Mouse (Mus musculus) frontal cortex, adult 2 months (tissue): Measurements from ENCODE around the gene Pth1r. TPM values are rescaled to one million over a fixed set of nuclear protein-coding genes. Genes with fewer than 3 reads are reported as not detected.
A peak's percentile ranks its signal among the peaks of the same experiment; 100 is the strongest.

Experiments
- DNase-seq, 2 experiments: peaks; one replicate each; pipeline ENCODE4 v3.0.0; 2022; ENCODE audit warnings: low spot score in 1 of 2; ENCODE audit errors: extremely low spot score in 1 of 2
- polyA plus RNA-seq: library from polyadenylated mRNA; depleted of rRNA; stranded (reverse); fragments of >200 nt; gene quantifications from 2 replicates; pipeline ENCODE4 v1.2.3, GENCODE M21; 2012

The Pth1r gene
- polyA plus RNA-seq, 1 experiment = 9.1 TPM

GRCm38 (mm10) chr9:110718071-110718470 is 28.9 kb downstream of the Pth1r start:
- no peak for DNase-seq

DNA sequence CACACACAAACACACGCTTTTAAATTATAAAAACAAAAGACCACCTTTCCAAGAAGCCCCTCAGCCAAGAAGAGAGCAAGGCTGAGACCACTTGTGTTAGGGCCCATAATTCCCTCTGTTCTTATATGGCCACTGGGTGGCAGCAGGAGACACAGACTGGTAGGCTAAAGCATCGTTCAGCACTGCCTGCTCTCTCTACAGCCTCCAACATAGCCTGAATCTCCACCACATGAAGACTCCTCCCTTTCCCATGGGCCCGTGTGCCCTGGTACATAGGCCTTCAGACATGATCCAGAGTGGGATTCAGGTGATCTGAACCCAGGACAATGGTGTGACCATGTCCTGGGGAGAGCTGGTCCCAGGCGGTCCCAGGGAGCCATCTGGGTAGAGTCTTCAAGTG is 30.2 kb downstream of the Pth1r start:
- peak in 1 of 2 experiments; percentile 82 for DNase-seq

- no peak for DNase-seq
These were observed 31.5 kb downstream of the Pth1r start for GRCm38 (mm10) chr9:110715426-110715825.

DNA sequence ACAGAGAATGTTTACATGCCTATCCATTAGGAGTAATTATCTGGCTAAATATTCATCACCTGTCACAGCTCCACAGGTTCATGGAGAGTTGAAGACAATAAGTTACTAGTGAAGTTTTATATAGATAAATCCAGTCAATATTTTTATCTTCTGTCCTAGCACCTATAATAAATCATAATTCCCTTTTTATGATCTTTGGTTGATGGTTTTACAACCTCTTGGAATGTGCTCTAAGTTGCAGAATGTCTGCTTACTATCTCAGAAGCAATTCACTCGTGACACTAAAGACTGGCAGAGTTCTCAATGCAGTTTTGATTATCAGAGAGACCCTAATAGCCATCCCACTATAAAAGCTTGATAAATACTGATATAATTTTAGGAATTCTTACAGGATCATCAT is 33.6 kb downstream of the Pth1r start:
- no peak for DNase-seq

DNA sequence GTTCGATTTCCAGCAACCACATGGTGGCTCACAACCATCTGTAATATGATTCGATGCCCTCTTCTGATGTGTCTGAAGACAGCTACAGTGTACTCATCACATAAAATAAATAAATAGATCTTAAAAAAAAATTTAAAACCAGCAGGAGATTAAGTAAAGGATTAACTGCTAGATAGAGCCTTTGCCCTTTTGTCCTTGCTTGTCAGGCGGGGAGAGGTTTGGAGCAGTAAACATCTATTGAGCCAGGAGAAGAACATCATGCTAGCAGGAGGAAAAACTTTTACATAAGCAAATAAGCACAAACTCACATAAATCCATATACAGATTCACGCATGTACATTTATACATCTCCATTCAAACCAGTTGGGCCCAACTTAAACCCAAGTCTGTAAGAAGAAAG is 34.4 kb downstream of the Pth1r start:
- DNase-seq = no peak

DNA sequence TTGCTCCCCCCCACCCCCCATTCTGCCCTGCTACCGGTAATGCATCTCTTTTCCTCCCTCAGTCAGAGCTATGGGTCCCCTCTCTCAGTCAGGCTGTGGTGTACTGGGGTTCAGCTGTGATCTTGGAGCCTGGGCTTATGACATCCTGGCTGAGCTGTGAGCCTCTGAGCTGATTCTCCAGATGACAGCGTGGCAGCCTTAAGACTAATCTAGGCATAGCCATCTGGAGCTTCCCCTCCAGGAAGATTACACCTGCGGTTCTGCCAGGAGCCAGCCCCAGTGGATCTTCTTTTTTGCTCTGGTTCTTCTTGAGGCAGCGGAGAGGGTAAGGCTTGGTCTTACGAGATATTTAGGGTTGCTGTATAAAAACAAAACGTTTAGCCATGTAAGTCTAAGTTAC is 34.9 kb downstream of the Pth1r start:
- DNase-seq = no peak

DNA sequence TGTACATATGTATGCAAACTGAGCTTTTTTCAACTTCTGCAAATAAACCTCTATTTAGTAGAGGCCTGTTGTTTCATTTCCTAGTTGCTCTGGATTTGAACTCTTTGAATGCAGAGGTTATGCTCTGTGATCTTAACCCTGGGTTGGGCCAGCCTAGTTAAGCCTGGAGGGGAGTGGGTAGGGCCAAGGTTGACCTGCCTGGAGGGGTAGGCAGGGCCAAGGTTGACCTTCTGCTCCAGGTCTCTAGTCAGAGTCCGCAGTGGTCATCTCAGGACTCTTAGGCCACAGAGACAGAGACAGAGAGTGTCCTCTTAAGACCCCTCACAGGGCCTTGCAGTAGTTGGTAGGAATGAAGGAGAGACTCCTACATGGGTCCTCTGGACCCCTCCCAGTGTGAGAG is 35.4 kb downstream of the Pth1r start:
- no peak for DNase-seq

GRCm38 (mm10) chr9:110709640-110710258 is 37.2 kb downstream of the Pth1r start:
- peak; percentile 63 to 89 for DNase-seq

DNA sequence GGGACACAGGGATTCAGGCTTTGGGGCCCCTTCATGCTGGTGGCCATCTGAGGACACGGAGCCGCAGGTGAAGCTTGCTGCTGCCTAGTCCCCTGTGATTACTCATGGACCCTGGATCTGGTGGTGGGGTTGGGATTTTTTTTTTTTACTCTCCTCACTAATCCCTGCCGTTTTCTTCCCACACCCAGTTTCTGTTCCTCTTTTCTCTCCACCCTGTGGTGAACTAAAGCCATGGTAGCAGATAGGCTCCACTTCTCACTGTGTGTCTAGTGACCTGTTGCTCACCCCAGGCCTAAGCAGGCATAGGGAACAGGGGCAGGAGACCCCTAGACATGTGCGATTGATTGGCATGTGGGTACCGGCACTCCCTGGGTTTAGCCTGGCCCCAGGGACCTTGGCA is 40.2 kb downstream of the Pth1r start:
- no peak for DNase-seq

GRCm38 (mm10) chr9:110703951-110704350 is 43.0 kb downstream of the Pth1r start:
- no peak for DNase-seq

GRCm38 (mm10) chr9:110702848-110703247 is 44.1 kb downstream of the Pth1r start:
- DNase-seq = no peak

DNA sequence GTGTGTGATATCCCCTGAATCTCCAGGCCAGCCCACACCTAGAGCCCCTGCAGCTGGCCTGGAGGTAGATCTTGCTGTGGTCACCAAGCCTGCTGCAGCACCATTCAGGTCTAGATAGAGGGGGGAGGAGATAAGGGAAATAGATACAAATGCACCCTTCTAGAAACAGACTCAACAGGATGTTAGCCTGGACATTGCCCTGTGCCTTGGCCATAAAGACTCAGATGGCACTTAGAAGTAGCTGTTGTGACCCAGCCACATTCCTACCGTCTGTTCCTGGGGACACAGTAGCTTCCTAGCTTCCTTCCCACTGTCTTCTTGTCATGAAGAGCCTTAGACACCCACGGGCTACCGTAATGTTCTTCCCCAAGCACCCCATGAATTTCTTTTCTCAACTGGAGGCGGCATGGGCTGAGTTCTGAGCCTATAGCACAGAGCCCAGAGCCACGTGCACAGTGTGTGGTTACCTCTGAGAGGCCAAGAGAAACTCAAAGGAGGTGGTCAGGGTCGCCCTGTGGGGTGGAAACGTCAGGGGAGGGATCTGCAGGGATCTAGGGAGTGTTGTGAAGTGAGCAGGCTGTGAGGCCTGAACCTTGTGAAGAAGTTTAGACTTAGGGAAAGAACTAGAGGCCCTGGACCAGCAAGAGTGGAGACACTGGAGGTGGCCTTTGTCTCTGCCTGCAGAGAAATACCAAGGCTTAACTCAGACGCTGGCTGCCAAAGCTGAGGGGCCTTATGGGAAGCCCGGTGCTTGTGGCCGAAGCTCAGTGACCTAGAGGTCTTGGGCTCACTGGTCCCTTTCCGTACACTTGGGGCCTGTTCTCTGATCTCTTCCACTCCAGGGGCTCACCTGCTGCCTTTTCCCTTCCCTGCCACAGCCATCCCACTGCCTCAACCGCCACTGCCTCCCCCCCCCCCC is 45.6 kb downstream of the Pth1r start:
- DNase-seq = peak in 1 of 2 experiments; percentile 45

DNA sequence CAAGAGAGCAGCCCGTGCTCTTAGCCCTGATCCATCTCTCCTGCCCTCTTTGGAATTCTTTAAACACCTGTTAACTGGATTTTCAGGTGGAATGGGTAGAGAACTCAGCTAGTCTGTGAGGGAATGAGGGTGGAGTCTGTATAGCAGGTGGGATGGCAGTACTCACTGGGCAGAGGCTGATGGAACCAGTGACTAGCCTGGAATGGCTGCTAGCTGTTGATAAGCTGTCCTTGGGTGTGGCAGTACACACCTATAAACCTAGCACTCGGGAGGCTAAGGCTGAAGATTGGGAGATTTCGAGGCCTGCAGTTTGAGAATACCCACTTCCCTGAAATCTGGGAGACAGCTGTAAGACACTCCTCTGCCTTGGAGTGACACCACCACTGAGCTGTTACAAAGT is 47.4 kb downstream of the Pth1r start:
- no peak for DNase-seq

DNA sequence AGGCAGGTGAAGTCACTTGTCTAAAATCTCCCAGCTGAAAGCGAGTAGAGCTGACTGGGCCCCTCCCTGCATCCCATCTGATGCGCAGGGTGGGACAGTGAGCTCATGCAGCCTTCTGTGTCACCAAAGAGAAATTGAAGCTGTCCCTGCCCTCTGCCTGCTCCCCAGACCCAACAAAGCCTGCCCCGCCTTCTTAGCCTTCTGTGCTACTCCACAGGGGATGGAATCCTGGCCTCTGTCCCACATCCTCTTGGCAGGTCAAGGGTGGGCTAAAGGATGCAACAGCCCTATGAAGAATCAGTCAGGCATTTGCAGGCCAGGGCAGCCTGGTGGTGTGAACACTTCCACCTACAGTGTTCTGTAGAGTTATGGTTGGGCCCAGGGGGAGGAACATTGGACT is 49.5 kb downstream of the Pth1r start:
- DNase-seq = no peak

DNA sequence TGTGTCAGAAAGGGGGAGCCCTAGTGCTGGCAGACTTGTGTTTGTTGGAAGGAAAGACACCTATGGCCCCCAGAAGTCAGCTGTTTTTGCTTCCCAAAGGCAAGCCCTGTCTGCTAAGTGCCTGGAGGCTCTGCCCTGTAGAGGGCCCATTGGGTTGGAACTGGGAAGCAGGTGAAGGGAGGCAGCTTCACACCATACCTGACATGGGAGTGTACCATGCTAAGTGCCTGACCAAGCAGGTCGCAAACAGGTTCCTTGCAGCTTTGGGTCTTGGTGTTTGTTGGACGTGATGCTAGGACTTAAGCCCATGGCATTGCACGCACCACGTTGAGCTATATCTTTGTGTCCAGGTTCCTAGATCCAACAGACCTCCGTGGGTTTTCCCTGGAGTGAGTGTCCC is 50.5 kb downstream of the Pth1r start:
- no peak for DNase-seq

DNA sequence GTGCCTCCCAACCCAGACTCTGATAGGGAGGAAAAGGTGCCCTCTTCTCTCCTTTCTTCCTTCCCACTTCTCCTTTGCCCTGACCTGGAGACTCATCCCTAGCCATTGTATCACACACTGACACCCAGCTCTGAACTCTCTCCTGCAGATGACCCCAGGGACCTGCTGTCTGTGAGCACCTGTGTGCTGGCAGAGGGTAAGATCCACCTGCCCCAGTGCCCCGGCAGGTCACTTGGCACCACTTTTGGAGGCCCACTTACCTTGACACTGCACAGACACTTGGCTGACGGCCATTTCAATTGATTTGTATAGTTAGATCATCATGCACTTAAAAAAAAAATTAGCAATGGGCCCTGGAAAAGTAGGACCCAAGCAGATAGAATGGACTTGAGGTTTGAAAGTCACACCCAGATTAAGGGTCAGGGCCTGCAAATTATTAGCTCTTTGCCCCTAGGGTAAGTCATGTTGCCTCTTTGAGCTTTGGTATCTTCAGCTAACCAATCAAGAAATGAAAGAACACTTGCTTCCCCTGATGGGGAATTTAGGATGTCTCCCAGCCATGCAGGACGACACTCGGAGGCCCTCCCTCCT is 51.7 kb downstream of the Pth1r start:
- no peak for DNase-seq

GRCm38 (mm10) chr9:110689261-110689779 is 57.6 kb downstream of the Pth1r start:
- DNase-seq = no peak

DNA sequence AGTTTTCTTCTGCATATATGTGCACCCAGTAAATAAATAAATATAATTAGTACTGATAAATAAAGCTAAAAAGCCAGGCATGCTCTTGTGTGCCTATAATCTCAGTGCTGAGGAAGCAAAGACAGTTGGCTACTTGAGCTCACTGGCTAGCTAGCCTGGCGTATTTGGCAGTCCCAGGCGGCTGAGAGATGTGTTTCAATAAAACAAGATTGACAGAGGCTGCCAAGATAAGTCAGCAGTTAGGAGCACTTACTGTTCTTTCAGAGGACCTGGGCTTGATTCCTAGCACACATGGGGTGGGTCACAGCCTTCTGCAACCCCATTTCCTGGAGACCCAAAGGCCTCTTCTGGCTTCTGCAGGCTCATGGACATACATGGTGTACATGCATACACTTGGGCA is 59.1 kb downstream of the Pth1r start:
- no peak for DNase-seq

DNA sequence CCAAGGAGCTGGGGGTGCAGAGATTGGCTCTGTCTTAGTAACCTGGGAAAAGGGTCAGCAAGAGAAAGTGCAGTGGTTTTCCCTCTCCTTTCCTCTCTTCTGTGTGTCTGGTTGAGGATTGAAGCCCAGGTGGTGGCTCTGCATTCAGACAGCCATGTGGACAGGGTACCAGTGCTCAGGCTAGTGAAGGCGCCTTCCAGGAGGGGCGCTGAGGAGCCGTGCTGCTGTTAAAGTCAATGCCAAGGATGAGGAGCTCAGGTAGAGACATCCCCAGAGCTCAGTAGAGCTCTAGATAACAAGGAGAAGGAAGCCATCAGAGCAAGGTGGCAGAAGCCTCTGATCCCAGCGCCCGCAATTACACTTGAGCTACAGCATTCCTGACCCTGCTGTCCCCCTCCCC is 59.9 kb downstream of the Pth1r start:
- DNase-seq = no peak

DNA sequence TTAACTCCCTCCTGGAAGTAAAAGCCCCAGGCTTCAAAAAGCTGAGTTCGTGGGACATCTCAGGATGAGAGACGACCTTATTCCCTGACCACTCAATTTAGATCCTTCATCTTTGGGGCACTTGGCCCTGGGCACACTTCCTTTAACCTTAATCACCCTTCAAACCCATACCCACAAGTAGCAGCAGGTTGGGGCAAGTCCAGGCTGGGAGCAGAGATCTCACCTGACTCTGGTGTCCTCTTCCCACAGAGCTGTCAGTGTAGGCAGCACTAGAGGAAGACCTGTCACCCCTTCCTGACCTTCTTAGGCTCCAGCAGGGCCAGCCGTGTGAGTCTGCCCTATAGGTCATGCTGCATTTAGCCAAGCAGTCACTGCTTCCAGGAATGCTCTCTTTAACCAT is 60.5 kb downstream of the Pth1r start:
- DNase-seq = no peak

DNA sequence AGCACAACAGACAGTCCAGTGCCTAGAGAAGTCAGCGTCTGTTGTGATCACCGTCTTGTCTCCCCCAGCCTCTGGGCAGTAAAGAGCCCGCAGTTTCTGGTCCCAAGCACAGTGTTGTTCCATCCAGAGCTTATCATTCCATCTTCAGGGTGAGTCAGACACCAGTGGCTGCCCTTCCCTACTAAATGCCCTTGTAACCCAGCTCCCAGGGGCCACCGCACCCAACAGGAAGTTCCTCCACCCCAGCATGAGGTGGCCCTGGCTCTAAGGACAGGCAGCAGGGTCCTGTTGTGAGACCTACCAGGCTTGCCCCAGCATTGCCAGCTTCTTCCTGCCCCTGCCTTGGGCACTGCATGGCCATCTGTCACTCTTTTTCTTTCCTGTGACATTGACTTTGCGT is 61.4 kb downstream of the Pth1r start:
- DNase-seq = no peak

DNA sequence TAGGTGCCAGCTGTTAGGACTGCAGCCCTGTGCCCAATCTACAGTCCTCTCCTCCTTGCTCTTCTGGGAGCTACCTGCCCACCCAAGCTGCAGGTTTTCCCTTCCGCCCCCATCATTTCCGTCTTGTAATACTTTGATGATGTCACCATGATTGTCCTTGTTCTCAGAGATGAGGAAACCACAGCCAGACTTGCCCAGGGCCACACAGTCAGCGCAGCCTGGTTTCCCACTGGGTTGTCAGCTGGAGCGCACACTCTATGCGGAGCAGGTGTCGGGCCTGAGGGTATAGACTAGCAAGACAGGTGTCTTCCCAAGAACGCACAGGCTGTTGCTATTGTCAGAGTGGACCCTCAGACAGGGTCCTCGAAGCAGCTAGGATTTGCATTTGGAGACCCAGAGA is 61.8 kb downstream of the Pth1r start:
- DNase-seq = no peak
